Mouse (Mus musculus) right cerebral cortex, adult 2 months (tissue): ENCODE results near the gene Olfr308.
"Not testable (repeated sequence)": the region's sequence is repeated elsewhere in the genome, so short reads cannot be mapped to it uniquely, and the experiment has no call there.

ENCODE experiments used
- DNase-seq, 2 experiments: peaks; one replicate each; pipeline ENCODE4 v3.0.0; 2021 to 2022; ENCODE audit warnings: low spot score in 2 of 2

The Olfr308 gene

GRCm38 (mm10) chr7:86325530-86325929, at the start of gene Olfr308:
Olfr308 (minus strand) TSS chr7:86325630.
- no peak for DNase-seq

GRCm38 (mm10) chr7:86366828-86367227, 41.4 kb upstream of the Olfr308 start, which contains the start of gene Olfr305:
Olfr305 (minus strand) TSS chr7:86366928.
- no peak for DNase-seq

GRCm38 (mm10) chr7:86346296-86346695, 20.9 kb upstream of the Olfr308 start:
- DNase-seq, result not testable (repeated sequence)

GRCm38 (mm10) chr7:86344253-86344652, 18.8 kb upstream of the Olfr308 start:
- no peak for DNase-seq

- no peak for DNase-seq
Observed at GRCm38 (mm10) chr7:86342881-86343565, 17.6 kb upstream of the Olfr308 start.

GRCm38 (mm10) chr7:86337486-86337885, 12.1 kb upstream of the Olfr308 start, which contains the start of gene Olfr307:
Olfr307 (minus strand) TSS chr7:86337586.
- no peak for DNase-seq

- DNase-seq, result no peak
Observed at GRCm38 (mm10) chr7:86321323-86321722, 4.1 kb downstream of the Olfr308 start.

- no peak for DNase-seq
Observed at GRCm38 (mm10) chr7:86313608-86314007, 11.8 kb downstream of the Olfr308 start, which contains the start of gene Olfr309. Olfr309 (minus strand) TSS chr7:86313708.

- no peak for DNase-seq
Observed at GRCm38 (mm10) chr7:86277072-86277471, 48.4 kb downstream of the Olfr308 start, which contains the start of gene Olfr310. Olfr310 (minus strand) TSS chr7:86277172.
